Comparison of ENCODE assay signal across 8 mouse cellular contexts in the genomic region with DNA sequence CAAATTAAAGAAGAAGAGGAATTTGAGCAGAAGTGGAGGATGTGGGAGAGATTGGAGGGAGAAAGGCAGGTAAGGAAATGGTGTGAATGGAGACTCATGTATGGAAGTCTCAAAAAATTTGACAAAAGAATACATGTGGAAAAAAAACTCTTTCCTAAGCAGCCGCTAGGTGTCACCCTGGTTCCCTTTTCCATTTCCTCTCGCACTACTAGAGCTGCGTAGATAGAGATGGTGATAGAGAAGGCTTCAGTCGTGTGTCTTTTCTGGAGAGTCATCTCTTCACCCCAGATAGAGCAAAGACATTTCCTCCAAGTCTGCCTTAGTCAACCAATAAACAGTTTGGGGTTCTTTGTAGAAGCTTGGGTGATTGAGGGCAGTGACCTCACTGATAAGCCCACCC. TPM values are rescaled to one million over a fixed set of nuclear protein-coding genes. Genes with fewer than 3 reads are reported as not detected.
A peak's percentile ranks its signal among the peaks of the same experiment; 100 is the strongest.
DNase-seq lines count a peak whose midpoint lies in the region; ATAC-seq lines count a peak whose summit lies in the region.

No protein-coding gene starts in this region.

- H3K36me3 ChIP-seq in kidney, embryonic 14.5 days (ENCODE audit: control insufficient read depth, insufficient read depth, low read length), result no peaks in the 10 kb centered on the region

- H3K9me3 ChIP-seq in kidney, embryonic 14.5 days (ENCODE audit: control insufficient read depth, low read length), result no peaks in the 10 kb centered on the region

- no peak overlapping the region for H3K27ac ChIP-seq in kidney, embryonic 14.5 days (ENCODE audit: low read depth, low read length)

- H3K4me1 ChIP-seq in kidney, embryonic 14.5 days (ENCODE audit: control insufficient read depth, insufficient read depth, low read length), result peaks cover 16% of the 10 kb centered on the region

- WGBS in kidney, embryonic 14.5 days, result 3% methylated on average over 4 of the region's 4 CpGs

- H3K4me2 ChIP-seq in kidney, embryonic 14.5 days (replicated peaks; ENCODE audit: low read depth, low read length), result no peak overlapping the region

- no peaks in the 10 kb centered on the region for H3K27me3 ChIP-seq in kidney, embryonic 14.5 days (ENCODE audit: control insufficient read depth, insufficient read depth, low read length)

- H3K9ac ChIP-seq in kidney, embryonic 14.5 days (ENCODE audit: low read depth, low read length), result no peak overlapping the region

- DNase-seq in adrenal gland, adult 18-20 months (ENCODE audit: low spot score in 2 of 2), result peak; percentile 35 to 56
- no peak for DNase-seq in adrenal gland, adult 8-10 months
- DNase-seq in urinary bladder, postnatal 14 days (ENCODE audit: low spot score), result peak; percentile 56
- no peak for DNase-seq in urinary bladder, adult 18-20 months (ENCODE audit: low spot score in 2 of 2)
- DNase-seq in lung, postnatal 10 days, result peak; percentile 71

- ATAC-seq in erythroblast, adult 5-6 weeks (replicated peaks; ENCODE audit: low FRiP score, poor library complexity, severe bottlenecking), result 0 out of 2 replicates have a peak, but pooled peaks have one; percentile 21
- ATAC-seq in kidney, embryonic 14.5 days (ENCODE audit: low FRiP score, low TSS enrichment), result 0 out of 2 replicates have a peak, but pooled peaks have one; percentile 32
- peak; percentile 71 for ATAC-seq in neutrophil, adult 5-6 weeks (ENCODE audit: extremely low read depth, insufficient number of reproducible peaks, low FRiP score, poor library complexity, severe bottlenecking)

- no peak overlapping the region for H3K4me3 ChIP-seq in kidney, embryonic 14.5 days (ENCODE audit: low read length)

RNA-seq across cellular contexts. Expression of a gene that starts 3.0 kb away (rescaled TPM):
- total RNA-seq in adrenal gland, adult 18-20 months (2021), result 10 to 100 TPM; 16.6 to 27.6 TPM
- 10 to 100 TPM; 21.0 to 26.7 (median 25.2) TPM for total RNA-seq in adrenal gland, adult 8-10 months (2022)
- 54.8 and 67.1 TPM in 2 replicates for total RNA-seq in erythroblast, adult 5-6 weeks (2015; ENCODE audit: low replicate concordance)
- 58.3 and 69.6 TPM in 2 replicates for total RNA-seq in erythroblast, adult 5-6 weeks (2017; ENCODE audit: low replicate concordance)
- 11.7 and 13.2 TPM in 2 replicates for polyA plus RNA-seq in kidney, embryonic 14.5 days (2014; fragmentation: Nextera tagmentation; extraction: Ambion mirVana)
- total RNA-seq in neutrophil, adult 5-6 weeks (2017), result 78.9 and 82.9 TPM in 2 replicates

RNA-seq across cellular contexts. Expression of a gene that starts 27.5 kb away (rescaled TPM):
- total RNA-seq in adrenal gland, adult 18-20 months (2021), result 1 to 10 TPM; 1.9 to 4.4 TPM
- total RNA-seq in adrenal gland, adult 8-10 months (2022), result 1 to 10 TPM; 1.4 to 2.8 (median 2.6) TPM
- 0.42 and 3.5 TPM in 2 replicates for total RNA-seq in erythroblast, adult 5-6 weeks (2015; ENCODE audit: low replicate concordance)
- 0.84 TPM in 1 of 2 replicates, not detected in the other for total RNA-seq in erythroblast, adult 5-6 weeks (2017; ENCODE audit: low replicate concordance)
- 0.15 and 0.23 TPM in 2 replicates for polyA plus RNA-seq in kidney, embryonic 14.5 days (2014; fragmentation: Nextera tagmentation; extraction: Ambion mirVana)
- 3.7 and 4.3 TPM in 2 replicates for total RNA-seq in neutrophil, adult 5-6 weeks (2017)

RNA-seq across cellular contexts. Expression of a gene that starts 48.0 kb away (rescaled TPM):
- 1 to 10 TPM in 1 of 2 experiments, under 1 TPM in 1; 0.76 to 3.1 TPM for total RNA-seq in adrenal gland, adult 18-20 months (2021)
- total RNA-seq in adrenal gland, adult 8-10 months (2022), result 1 to 10 TPM; 2.9 to 3.5 (median 3.3) TPM
- 3.1 TPM in 1 of 2 replicates, not detected in the other for total RNA-seq in erythroblast, adult 5-6 weeks (2015; ENCODE audit: low replicate concordance)
- 0.68 and 5.3 TPM in 2 replicates for total RNA-seq in erythroblast, adult 5-6 weeks (2017; ENCODE audit: low replicate concordance)
- polyA plus RNA-seq in kidney, embryonic 14.5 days (2014; fragmentation: Nextera tagmentation; extraction: Ambion mirVana), result 5.6 and 7.6 TPM in 2 replicates
- total RNA-seq in neutrophil, adult 5-6 weeks (2017), result 4.2 and 8.0 TPM in 2 replicates

RNA-seq across cellular contexts. Expression of a gene that starts 48.5 kb away (rescaled TPM):
- total RNA-seq in adrenal gland, adult 18-20 months (2021), result 1 to 10 TPM; 3.6 to 9.8 TPM
- 10 to 100 TPM; 10.1 to 14.9 (median 10.9) TPM for total RNA-seq in adrenal gland, adult 8-10 months (2022)
- not detected in 2 replicates for total RNA-seq in erythroblast, adult 5-6 weeks (2015; ENCODE audit: low replicate concordance)
- total RNA-seq in erythroblast, adult 5-6 weeks (2017; ENCODE audit: low replicate concordance), result 0.42 TPM in 1 of 2 replicates, not detected in the other
- 1.3 and 2.9 TPM in 2 replicates for polyA plus RNA-seq in kidney, embryonic 14.5 days (2014; fragmentation: Nextera tagmentation; extraction: Ambion mirVana)
- total RNA-seq in neutrophil, adult 5-6 weeks (2017), result 167 and 205 TPM in 2 replicates

RNA-seq across cellular contexts. Expression of a gene that starts 57.3 kb away (rescaled TPM):
- total RNA-seq in adrenal gland, adult 18-20 months (2021), result 10 to 100 TPM; 45.9 to 48.9 TPM
- total RNA-seq in adrenal gland, adult 8-10 months (2022), result 10 to 100 TPM; 35.5 to 69.9 (median 49.8) TPM
- total RNA-seq in erythroblast, adult 5-6 weeks (2015; ENCODE audit: low replicate concordance), result 3.3 and 12.7 TPM in 2 replicates
- total RNA-seq in erythroblast, adult 5-6 weeks (2017; ENCODE audit: low replicate concordance), result 17.6 and 19.5 TPM in 2 replicates
- polyA plus RNA-seq in kidney, embryonic 14.5 days (2014; fragmentation: Nextera tagmentation; extraction: Ambion mirVana), result 5.8 and 6.1 TPM in 2 replicates
- 90.7 and 108 TPM in 2 replicates for total RNA-seq in neutrophil, adult 5-6 weeks (2017)

Comparison
In these comparisons a context has a peak if more than half of its experiments do, and no peak if none do; other contexts are left out.
1. DNase-seq: peak in adrenal gland, adult 18-20 months (2 of 2), urinary bladder, postnatal 14 days (single experiment) and lung, postnatal 10 days (single experiment); none in adrenal gland, adult 8-10 months (single experiment) and urinary bladder, adult 18-20 months (0 of 2).
2. ATAC-seq: peak in every context shown above with its lines; median percentile 71 in neutrophil, adult 5-6 weeks; 32 in kidney, embryonic 14.5 days; 21 in erythroblast, adult 5-6 weeks.